Mouse (Mus musculus) right cerebral cortex, adult 18-20 months (tissue): ENCODE results near the gene Atp6v1g2.

ENCODE experiments used
- DNase-seq: peaks from one replicate; pipeline ENCODE4 v3.0.0; 2022; ENCODE audit warnings: mixed read lengths

Gene Atp6v1g2

DNA sequence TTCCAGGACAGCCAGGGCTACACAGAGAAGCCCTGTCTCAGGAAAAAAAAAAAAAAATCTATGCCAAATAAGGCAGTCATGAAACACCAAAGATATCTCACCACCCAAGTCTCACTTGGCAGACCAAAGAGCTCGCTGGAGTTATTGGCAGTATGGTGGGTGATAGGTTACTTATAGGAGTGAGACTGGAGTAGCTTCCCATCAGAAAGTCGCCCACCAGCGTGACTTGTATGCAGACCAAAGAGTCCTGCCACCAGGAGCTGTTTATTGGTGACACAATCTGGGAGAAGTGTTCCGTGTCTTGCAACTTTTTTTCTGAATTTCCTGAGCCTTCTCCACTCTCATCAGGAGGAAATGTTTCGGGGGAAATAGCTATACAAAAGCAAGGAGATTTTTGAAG, 6.2 kb downstream of the Atp6v1g2 start:
- DNase-seq = no peak

DNA sequence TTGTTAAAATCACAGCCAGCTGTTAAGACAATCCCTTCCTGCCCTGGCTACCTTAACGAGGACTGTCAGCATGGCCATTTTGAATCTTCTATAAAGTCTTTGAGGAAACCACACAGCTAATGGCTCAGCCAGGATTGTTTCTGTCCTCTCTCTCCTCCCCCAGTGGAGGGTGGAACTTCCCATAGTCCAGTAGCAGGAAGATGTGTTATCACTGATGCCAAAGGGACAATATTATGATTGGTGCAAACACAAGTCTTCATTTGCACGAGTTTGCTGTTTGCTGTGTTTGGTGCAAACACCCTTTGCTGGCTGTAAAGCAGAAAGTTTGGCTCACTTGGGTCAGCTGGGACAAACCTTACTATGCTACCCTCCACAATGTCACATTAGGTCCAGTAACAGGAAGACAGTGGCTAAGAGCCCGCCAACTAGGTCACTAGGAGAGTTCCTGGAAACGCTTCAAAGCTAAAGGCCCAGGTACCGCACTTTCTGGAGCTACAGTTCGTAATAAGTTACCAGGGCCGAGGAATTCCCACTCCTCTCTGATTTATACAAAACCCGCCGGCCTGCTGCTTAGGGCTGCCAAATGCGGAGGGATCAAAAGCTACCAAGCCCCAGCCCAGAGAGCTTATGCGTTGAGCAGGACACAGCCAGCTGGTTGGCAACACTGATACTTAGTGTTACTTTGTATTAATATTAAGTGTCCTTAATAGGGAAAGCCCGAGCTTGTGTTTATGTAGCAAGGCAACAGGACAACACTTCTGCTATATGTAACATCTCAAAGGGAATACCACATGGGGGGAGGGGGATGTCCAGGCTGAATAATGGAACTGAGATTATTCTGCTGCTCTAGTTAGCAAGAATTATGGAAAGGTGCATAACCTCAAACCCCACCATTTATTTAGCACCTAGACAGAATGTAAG, 7.2 kb downstream of the Atp6v1g2 start:
- no peak for DNase-seq

DNA sequence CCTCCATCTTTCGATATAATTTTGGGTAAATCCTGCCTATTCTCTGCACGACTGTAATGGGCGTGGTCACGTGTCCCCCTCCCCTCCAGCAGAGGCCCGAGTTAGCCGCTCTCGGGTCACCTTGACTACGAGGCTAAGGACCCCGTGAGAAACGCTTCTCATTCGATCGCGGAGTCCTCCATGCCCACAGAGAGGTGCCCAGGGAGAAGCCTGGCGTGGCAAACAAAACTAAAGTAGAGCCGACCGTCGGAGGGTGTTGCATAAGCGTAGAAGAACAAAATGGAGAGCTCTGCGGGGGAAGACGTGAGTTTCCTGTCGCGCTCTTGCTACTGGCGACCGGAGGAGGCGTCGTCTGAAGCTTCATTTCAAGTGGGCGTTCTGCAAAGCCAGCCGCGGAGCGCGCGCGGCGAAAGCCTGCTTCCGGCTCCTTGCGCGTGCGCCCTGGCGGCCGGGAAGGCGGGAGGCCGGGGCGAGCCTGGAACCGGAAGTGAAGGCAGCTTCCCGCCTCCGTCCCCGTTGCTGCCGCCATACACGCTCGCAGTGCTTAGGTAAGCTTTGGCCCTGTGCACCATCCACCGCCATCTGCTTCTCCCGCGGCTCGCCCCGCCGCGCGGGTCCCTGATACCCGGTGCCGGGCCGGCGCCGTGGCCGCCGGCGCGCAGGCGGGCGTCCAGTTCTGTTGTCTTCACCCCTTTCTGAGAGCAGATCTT, 8.0 kb downstream of the Atp6v1g2 start, which contains the start of gene Ddx39b:
Gene Ddx39b, plus strand, starts transcription at position 442 of the 710 bp plus-strand sequence.
- peak; percentile 97 for DNase-seq

DNA sequence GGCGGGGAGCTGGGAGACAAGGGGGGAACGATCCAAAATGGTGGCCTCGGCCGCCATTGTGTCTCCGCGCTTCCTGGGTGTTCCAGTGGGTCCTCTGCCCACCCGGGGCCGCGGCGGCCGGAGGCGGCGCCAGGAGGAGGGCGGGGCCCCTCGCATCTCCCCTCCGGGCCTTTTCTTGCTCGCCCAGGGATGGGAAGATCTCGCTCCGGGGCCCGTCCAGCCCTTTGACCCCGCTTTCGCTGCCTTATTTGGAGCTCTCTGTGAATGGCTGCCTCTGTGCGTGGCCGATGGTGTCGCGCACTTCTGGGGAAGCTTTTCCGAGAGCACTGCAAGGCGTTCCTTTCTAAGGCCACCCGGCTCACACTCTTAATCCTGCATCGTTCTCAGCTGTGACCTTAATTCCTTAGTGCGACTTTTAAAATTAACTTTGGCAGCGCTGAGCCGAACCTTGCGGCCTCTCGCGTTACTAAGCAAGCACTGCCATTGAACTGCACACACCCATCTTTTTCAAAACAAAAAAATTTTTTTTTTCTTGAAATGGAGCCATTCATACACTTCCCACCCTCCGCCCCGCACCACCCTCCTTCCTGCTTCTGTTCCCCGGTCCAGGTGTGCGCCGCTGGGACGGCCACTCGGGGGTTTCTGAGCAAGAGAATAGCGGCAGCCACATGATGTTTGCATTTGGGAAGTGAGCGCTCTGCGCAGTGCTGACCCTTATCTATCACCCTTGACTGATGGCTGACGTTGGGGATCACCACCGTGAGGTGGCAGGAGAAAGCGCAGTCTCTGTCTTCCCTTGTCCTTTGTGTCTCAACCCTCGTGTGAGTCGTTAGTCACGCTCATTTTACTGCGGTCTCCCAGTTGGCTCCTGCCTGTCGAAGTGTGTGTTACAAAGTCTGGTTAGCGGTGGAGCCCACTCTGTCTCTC, 8.8 kb downstream of the Atp6v1g2 start:
- no peak for DNase-seq

DNA sequence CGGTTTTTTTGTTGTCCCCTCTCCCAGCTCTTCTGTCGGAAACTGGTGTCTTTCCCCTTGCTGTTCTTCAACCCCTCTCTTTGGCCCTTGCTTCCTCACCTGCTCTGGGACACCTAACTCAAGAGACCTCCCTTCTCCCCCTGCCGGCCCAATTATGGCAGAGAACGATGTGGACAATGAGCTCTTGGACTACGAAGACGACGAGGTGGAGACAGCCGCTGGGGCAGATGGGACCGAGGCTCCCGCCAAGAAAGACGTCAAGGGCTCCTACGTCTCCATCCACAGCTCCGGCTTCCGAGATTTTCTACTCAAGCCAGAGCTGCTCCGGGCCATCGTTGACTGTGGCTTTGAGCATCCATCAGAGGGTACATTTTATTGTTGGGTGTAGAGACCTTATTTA, 9.6 kb downstream of the Atp6v1g2 start:
- peak; percentile 60 for DNase-seq

DNA sequence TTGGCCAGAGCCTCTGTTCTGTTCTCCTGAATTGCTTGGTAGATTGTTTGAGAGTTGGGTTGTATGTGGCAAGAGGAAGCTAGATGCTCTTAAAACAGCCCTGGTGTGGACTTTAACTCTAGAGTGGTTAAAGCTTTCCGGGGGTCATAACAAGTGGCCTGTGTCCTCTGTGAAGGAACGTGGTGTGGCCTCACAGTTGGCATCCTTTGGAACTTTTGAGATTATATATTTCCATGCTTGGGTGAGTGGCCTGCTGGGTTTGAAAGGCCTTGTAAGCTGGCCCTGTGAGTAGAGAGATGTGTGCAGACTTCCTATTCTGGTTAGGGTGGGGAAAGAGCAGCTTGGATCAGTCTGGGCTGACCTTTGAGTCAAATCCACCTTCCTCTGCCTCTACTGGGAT, 11.5 kb downstream of the Atp6v1g2 start:
- no peak for DNase-seq

DNA sequence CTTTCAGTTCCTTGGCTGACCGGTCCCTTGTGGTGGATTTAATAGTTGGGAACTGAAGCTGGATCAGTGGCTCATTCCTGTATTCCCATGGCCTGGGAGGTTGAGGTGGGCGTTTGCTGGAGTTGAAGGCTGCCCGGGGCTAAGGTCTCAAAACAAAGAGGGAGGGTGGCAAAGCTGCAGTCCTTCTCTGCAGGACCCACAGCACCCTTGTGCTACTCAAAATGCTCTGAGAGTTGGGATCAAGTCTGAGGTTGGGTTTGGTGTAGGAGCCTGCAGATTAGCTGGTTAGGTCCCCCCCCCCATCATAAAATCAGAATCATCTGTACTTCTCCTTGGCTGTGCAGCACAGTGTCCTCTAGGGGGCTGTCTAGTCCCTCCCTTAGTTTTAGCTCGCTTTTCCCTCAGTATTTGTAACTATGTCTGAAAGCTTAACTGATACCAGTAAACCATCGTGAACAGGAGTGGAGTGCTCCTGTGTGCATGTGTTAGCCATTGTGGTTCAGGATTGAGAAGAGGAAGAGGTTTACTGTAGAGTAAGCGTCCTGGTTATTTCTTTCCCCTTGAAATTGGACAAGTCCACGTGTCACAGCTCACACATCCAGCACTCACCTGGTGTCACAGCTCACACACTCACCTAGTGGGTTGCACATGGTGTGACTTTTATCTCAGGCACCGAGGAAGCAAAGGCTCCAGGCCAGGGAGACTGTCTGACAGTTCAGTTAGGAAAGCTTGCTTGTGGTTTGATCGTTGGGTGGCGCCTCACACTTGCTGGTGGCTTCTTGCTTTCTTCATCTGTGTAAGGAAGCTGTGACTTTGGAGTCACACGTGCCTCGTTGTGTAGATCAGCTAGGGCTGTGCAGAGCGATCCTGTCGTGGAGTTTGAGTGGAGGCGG, 12.5 kb downstream of the Atp6v1g2 start:
- no peak for DNase-seq

DNA sequence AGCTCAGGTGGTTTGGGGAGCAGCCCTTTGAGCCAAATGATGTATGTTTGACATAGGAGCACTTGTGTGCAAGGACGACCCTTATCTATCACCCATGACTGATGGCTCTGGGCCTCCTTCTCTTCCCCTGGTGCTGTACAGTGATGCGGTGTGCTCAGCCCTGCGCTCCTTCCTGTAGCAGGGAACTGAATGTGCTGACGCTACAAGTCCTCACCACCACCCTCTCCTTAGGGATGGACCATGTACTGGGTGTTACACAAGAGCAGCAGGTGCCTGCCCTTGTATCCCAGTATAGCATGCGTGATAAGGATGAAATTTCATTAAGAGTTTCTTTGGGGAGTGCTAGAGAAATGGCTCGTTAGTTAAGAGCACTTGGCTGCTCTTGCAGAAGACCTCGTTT, 13.7 kb downstream of the Atp6v1g2 start:
- DNase-seq = no peak

DNA sequence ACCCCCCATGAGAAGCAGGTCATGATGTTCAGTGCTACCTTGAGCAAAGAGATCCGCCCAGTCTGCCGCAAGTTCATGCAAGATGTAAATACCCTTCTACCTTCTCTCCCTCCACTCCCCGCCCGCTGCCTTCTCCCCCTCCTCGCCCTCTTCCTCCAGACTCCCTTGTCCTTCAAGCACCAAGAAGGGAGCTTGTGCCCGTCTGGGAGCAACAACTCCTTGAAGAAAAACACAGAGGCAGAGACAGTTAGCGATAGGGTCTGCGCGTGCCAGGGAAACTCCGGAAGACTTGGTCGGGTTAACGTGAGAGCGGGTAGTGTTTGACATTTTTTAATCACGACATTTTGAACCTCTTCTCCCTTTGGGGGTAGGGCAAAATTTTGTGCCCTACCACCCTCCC, 15.5 kb downstream of the Atp6v1g2 start:
- DNase-seq = no peak

DNA sequence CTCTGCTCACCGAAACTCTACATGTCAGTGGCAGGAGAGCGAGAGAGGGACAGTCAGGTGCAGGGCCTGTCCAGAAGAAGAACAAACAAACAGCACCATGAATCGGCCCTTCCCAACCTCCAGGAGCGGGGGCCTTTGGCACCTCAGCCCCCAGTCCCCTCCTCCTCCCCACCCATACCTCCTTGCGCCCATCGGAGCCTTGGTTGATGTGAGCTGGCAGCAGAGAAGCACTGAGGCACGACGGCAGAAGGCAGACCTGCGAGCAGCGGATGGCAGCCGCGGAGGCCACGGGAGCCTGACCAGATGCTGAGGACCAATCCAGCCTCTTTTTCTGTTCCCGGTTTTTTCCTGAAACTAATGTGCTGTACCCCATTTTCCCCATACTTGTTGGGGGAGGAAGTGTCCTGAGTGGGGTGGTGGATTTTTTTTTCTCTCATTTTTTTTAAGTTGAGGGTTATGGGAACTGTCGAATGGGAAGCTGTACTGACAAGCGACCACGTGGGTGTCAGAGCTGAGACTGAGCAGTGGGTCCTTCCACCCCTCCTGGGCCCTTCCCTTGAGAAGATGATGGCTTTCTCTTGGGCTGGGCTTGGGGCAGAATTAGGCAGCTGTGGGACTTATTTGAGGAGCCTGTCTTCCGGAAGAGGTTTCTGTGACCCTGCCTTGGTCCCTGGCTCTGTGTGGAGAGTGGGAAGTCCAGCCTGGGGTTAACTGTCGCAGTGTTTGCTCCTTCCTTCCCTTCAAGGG, 16.2 kb downstream of the Atp6v1g2 start:
- DNase-seq = no peak

DNA sequence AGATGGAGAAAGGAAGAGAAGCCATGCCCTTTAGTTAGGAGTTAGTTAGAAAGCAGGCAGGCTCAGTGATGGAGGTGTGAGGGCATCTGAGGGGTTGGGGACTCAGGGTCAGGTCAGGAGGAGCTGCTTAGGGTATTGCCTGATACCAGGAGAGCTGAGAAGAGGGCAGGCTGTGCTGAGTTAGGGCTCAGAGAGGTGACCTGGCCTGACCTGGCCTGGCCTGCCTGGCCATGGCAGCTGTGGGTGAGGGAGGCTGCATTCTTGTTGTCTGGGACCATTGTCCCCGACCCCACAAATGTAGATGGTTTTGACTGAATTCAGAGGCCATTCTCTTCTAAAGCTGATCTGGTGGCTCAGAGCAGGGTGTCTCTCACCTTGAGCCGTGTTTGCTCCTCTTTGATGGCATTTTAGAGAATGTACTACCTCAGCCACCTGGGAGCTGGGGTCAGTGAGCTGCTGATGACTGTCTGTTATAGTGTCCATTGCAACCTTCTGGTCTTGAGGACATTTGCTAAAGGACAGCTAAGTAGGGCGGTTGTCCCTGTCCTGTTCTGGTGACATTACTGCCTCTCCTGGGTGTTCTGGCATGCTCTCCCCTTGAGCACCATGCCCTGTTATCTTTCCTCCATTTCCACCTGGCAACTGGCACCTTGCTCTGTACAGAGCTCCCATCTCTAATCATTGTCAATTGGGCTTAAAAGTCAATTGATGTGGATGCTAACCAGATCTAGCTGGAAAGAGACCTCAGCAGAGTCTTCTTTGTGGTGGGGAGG, 17.1 kb downstream of the Atp6v1g2 start:
- DNase-seq = no peak

DNA sequence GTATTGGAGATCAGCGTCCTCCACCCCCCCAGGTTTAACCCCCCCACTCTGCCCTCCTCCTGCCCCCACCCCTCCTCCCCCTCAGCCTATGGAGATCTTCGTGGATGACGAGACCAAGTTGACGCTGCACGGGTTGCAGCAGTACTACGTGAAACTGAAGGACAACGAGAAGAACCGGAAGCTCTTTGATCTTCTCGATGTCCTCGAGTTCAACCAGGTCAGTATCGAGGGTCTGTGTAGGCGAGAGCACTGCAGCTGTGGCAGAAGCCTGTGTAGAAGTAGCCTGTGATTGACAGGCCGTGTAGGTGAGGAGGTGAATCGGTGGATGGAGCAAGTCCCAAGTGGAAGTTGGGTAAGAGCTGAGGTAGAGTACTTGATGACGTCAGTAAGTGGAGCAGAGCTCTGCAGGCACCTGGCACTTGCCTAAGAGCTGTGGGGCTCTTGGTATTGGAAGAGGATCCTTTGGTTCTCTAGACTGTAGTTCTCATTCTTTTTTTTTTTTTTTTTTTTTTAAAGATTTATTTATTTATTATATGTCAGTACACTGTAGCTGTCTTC, 17.8 kb downstream of the Atp6v1g2 start:
- no peak for DNase-seq

DNA sequence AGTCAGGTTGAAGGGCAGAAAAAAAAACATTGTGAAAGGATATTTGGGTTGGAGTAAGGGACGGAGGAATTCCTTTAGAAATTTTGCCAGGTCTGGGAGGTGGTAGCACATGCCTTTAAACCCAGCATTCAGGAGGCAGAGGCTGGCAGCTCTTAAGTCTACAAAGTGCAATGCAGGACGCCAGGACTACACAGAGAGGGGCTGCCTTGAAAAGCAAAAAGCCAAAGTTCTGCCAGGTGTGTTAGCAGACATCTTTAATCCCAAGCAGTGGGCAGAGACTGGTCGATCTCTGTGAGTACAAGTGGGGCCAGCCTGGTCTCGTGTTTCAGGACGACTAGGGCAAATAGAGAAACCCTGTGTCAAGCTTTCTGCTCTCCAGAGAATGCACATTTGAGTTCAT, 18.5 kb downstream of the Atp6v1g2 start:
- DNase-seq = no peak

DNA sequence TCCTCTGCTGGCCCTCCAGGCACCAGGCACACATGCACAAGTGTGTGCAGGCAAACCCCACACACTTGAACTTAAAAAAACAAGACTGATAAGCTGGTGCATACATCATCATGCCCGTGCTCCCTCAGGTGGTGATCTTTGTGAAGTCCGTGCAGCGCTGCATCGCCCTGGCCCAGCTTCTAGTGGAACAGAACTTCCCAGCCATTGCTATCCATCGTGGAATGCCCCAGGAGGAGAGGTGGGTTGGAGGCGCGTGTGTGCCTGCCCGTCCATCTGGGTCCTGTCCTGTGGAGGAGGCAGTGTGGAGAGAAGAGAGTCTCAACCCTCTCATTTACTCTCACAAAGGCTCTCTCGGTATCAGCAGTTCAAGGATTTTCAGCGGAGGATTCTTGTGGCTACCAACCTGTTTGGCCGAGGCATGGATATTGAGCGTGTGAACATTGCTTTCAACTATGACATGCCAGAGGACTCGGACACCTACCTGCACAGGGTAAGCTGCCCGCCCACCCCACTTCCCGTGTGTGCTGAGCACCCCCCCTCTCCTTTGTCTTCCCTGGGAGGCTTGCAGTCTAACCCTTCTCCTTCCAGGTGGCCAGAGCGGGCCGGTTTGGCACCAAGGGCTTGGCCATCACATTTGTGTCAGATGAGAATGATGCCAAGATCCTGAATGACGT, 19.3 kb downstream of the Atp6v1g2 start:
- DNase-seq = no peak

DNA sequence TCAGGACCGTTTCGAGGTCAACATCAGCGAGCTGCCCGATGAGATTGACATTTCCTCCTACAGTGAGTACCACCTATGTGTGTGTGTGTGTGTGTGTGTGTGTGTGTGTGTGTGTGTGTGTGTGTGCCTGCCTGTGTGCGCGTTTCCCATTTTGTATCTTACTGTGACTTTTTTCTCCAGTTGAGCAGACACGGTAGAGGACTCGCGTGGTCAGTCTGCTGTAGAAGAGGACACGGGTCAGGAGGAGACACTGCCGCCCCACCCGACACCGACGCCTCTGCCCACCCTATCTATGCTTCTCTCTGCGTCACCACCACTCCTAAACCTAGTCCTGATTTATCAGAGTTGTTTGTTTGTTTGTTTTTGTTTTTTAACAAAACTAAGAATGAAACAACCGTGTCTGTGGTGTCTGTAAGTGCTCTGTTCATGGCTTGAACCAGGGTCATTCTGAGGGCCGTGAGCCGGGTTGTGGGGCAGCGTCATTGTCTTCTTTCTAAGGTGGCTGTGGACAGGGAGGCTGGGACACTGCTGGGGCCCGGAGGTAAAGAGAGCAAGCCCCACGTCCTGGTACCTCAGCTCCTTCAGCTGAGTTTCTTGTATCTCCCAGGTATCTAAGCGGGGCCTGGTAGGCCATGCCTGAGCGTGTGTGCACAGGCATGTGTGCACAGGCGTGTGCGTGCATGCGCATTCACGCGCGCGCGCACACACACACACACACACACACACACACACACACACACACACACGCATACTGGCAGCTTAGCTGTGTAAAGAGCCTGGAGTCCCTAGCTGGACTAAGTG, 20.0 kb downstream of the Atp6v1g2 start:
- no peak for DNase-seq

DNA sequence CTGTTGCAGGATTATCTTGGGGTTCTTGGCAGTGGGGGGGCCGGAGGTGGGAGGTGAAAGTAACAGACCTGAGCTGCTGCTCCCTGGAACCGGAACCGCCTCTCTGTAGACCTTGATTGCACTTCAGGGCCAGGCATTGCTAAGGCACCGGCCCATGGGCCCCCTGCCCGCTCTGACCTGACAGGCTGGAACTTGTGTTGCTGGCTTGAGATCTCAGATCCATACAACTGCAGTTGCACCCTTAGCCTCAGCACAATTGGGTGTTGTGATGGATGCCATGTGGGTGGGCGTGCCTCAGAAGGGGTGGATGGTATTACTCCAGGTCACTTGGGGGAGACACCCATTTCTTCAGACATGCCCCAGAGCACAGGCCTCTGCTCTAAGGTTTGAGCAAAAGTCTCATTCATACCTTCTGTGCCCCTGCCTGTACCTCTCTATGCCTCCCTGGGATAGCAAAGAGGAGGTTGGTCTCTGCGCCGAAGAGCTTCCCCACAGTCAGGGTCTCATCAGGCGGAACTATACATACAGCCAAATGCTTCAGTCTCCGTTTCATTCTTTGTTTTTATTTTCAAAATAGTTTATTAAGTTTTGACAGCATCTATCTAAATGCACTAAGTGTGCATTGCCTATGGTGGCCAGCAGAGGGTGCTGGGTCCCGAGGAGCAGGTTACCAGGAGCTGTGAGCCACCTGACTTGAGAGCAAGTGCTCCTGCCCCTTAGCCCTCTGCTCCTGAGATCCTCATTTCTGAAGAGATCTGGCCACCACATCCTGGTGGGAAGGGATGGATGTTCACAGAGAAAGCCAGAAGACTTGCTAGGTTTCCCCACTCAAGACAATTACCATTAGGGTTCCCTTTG, 21.0 kb downstream of the Atp6v1g2 start:
- no peak for DNase-seq

DNA sequence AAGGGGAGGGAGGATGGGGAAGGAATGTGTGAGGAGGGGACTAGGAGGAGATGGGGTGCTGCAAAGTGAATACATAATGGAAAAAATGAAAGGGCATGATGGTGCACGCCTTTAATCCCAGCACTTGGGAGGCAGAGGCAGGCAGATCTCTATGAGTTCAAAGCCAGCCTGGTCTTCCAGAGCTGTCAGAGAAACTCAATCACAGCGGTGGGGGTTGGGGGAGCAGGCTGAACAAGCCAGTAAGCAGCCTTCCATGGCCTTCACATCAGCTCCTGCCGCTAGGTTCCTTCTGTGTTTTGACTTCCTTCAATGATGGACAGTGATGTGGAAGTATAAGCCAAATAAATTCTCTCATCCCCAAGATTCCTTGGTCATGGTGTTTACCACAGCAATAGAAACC, 21.8 kb downstream of the Atp6v1g2 start:
- no peak for DNase-seq

DNA sequence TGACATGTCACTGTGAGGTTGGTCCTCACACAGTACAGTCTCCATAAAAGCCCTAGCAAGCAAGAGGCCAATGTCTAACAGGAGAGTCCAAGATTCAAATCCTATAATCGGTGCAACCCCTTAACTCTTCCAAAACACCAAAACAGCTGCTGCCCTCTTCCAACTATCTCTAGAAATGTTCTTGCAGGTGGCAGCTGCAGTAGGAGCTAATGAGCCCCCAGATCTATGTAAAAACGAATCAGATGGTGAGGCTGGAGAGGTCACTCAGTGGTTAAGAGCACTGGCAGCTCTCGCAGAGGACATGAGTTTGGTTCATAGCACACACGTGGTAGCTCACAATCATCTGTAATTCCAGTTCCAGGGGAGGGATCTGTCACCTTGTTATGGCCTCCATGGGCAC, 22.2 kb downstream of the Atp6v1g2 start:
- DNase-seq = no peak
